Mouse (Mus musculus): Measurements from ENCODE around the gene Adam10.

Adam10 gene

GRCm38 (mm10) chr9:70794643-70795438 is 116.0 kb downstream of the Adam10 start:
- DNase-seq: no peak

GRCm38 (mm10) chr9:70795439-70795757 is 116.6 kb downstream of the Adam10 start:
- no peak for DNase-seq

- DNase-seq: no peak
Observed at GRCm38 (mm10) chr9:70800588-70801315, 122.0 kb downstream of the Adam10 start.

GRCm38 (mm10) chr9:70801761-70802160 is 123.0 kb downstream of the Adam10 start:
- no peak for DNase-seq

GRCm38 (mm10) chr9:70802816-70803215 is 124.0 kb downstream of the Adam10 start:
- no peak for DNase-seq

- no peak for DNase-seq
Observed at GRCm38 (mm10) chr9:70806069-70806468, 127.3 kb downstream of the Adam10 start.

- no peak for DNase-seq
Observed at GRCm38 (mm10) chr9:70807714-70808113, 128.9 kb downstream of the Adam10 start.

GRCm38 (mm10) chr9:70812551-70812950 is 133.8 kb downstream of the Adam10 start:
- no peak for DNase-seq

- DNase-seq: no peak
Observed at GRCm38 (mm10) chr9:70816701-70817305, 138.0 kb downstream of the Adam10 start.

GRCm38 (mm10) chr9:70817396-70817795 is 138.6 kb downstream of the Adam10 start:
- DNase-seq: no peak

GRCm38 (mm10) chr9:70818739-70819138 is 139.9 kb downstream of the Adam10 start:
- no peak for DNase-seq

GRCm38 (mm10) chr9:70824103-70824502 is 145.3 kb downstream of the Adam10 start:
- DNase-seq: peak in 1 of 2 experiments; percentile 47

GRCm38 (mm10) chr9:70827911-70828310 is 149.1 kb downstream of the Adam10 start:
- no peak for DNase-seq
